Mouse (Mus musculus) limb, embryonic 12.5 days (tissue): ENCODE data around the gene Ifnar2. TPM values are rescaled to one million over a fixed set of nuclear protein-coding genes. Genes with fewer than 3 reads are reported as not detected.
A peak's percentile ranks its signal among the peaks of the same experiment; 100 is the strongest.

Source experiments
- ATAC-seq: fragments of 200-750 bp; cut with Nextera tagmentation; 2 replicates; pipeline ENCODE4 v1.8.0; 2017; ENCODE audit warnings: low read depth, moderate TSS enrichment; ENCODE audit not compliant: insufficient number of reproducible peaks, insufficient read depth, low FRiP score, low TSS enrichment
- H3K27ac ChIP-seq: fragments of 300-500 bp; sonication (generic); 2 replicates; pipeline ENCODE4 v1.5.1; 2016; ENCODE audit warnings: mild to moderate bottlenecking, moderate library complexity
- H3K27me3 ChIP-seq: fragments of 300-500 bp; sonication (generic); 2 replicates; pipeline ENCODE4 v1.6.1; 2016; ENCODE audit warnings: mild to moderate bottlenecking, moderate library complexity
- H3K36me3 ChIP-seq: fragments of 300-500 bp; sonication (generic); 2 replicates; pipeline ENCODE4 v1.6.1; 2016; ENCODE audit warnings: mild to moderate bottlenecking, moderate library complexity
- H3K4me1 ChIP-seq: fragments of 300-500 bp; sonication (generic); replicated peaks from 2 replicates; pipeline ENCODE4 v1.6.1; 2016
- H3K4me2 ChIP-seq: fragments of 300-500 bp; sonication (generic); 2 replicates; pipeline ENCODE4 v1.6.1; 2016; ENCODE audit warnings: mild to moderate bottlenecking, moderate library complexity
- H3K4me3 ChIP-seq: fragments of 300-500 bp; sonication (generic); replicated peaks from 2 replicates; pipeline ENCODE4 v1.5.1; 2016; ENCODE audit warnings: mild to moderate bottlenecking
- H3K9ac ChIP-seq: fragments of 300-500 bp; sonication (generic); replicated peaks from 2 replicates; pipeline ENCODE4 v1.6.1; 2016; ENCODE audit warnings: mild to moderate bottlenecking, moderate library complexity
- H3K9me3 ChIP-seq: fragments of 300-500 bp; sonication (generic); 2 replicates; pipeline ENCODE4 v1.6.1; 2016; ENCODE audit warnings: mild to moderate bottlenecking, moderate library complexity
- WGBS: fragments of 180-500 bp; shearing (Covaris S2); methylation state at CpG from one replicate; pipeline ENCODE4 v1.1.7; 2016; 5-methylcytosine and 5-hydroxymethylcytosine counted together
- polyA plus RNA-seq: library from polyadenylated mRNA; unstranded; fragments of >200 nt; fragmentation: Nextera tagmentation; extraction: Ambion mirVana; gene quantifications from 2 replicates; pipeline ENCODE4 v1.2.1, GENCODE M21; 2016

Gene Ifnar2
- polyA plus RNA-seq, result 41.0 and 43.6 TPM in 2 replicates

DNA sequence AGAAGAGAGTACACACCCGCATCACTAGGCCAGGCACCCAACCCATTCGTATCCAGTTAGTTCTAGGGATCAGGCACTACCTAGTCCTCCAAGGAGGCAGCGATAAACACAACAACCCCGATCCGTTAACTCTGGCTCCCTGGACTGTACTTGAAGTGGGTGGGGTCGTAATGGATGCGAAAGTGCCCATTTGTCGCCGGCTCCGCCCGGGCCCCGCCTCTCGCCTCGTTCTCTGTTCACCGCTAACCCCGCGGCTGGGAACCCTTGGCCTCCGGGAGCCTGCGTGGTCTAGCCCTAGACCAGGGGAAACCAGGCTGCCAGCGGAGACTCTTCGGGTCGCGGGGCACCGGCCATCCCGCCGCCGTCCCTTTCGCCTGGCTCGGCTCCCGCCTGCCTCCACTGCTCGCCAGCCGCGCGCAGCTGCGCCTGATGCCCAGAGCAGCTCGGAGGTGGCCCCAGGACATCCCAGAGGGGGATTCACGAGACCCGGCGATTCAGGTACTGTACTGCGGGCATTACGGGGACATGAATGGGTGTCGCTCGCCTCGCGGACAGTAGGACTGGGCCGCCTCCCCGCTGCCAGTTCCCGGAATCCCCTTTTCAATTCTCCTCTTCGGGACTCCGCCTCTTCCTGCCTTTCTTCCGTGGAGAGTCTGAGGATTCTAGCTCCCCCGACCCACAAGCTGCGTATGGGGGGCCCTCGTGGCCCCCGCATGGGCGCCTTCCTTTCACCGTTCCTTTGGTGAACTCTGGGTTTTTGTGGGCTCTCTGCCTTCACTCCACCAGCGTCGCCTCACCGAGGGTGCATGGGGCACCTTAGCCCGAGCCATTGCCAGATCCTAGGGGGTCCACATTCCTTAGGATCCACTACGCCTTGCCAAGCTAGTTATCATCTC is at the start of gene Ifnar2:
Gene Ifnar2 (plus strand): TSS at position 207 of the 896 bp plus-strand sequence.
- ATAC-seq, result peak; percentile 84
- Histone ChIP-seq H3K9me3 (no peaks in the 10 kb centered on the region), H3K4me1 (peaks cover 10% of the 10 kb centered on the region), H3K4me2 (peak within 1 kb of the TSS; percentile 76), H3K36me3 (peaks cover 11% of the 10 kb centered on the region; the same call in 1 of the 2 replicates), H3K27ac (peak within 1 kb of the TSS; percentile 94), H3K4me3 (peak within 1 kb of the TSS; percentile 86), H3K27me3 (no peaks in the 10 kb centered on the region), H3K9ac (peak within 1 kb of the TSS; percentile 92)
- under 1% methylated on average over 62 of the region's 62 CpGs for WGBS

GRCm38 (mm10) chr16:91327605-91328004 is 45.0 kb upstream of the Ifnar2 start:
- H3K9me3 ChIP-seq, result no peaks in the 10 kb centered on the region
- no peak overlapping the region for H3K4me2 ChIP-seq
- ATAC-seq, result no peak
- no peak overlapping the region for H3K27ac ChIP-seq
- H3K4me3 ChIP-seq, result no peak overlapping the region
- peaks cover 23% of the 10 kb centered on the region for H3K27me3 ChIP-seq
- H3K9ac ChIP-seq, result no peak overlapping the region
- WGBS, result 71% methylated on average over 7 of the region's 7 CpGs
- no peaks in the 10 kb centered on the region for H3K36me3 ChIP-seq
- no peaks in the 10 kb centered on the region for H3K4me1 ChIP-seq

GRCm38 (mm10) chr16:91328922-91329321 is 43.7 kb upstream of the Ifnar2 start:
- whole genome bisulfite sequencing, result 76% methylated on average over 19 of the region's 19 CpGs
- H3K9ac ChIP-seq, result no peak overlapping the region
- H3K4me3 ChIP-seq, result no peak overlapping the region
- no peak for ATAC-seq
- no peak overlapping the region for H3K27ac ChIP-seq
- no peak overlapping the region for H3K4me2 ChIP-seq
- no peaks in the 10 kb centered on the region for H3K4me1 ChIP-seq
- no peaks in the 10 kb centered on the region for H3K9me3 ChIP-seq
- peaks cover 20% of the 10 kb centered on the region for H3K27me3 ChIP-seq
- H3K36me3 ChIP-seq, result no peaks in the 10 kb centered on the region

DNA sequence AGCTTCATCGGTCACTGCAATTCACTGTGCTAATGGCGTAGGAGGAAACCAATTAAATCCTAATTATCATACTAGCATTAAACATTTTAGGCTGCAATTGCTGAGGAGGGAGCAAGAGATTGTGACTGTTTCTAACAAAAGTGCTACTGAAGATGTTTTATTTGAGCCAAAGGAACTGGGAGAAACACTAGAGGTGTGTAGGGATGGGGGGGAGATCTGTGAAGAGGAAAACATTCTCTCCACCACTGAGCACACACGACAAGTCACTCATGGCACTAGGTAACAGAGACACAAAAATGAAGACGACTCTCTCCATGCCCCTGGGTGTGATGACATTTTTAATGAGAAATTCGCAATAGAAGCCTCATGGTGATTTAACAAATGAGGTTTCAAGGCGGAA is 42.1 kb upstream of the Ifnar2 start:
- no peak overlapping the region for H3K4me2 ChIP-seq
- no peak for ATAC-seq
- H3K27ac ChIP-seq, result no peak overlapping the region
- peaks cover 18% of the 10 kb centered on the region for H3K27me3 ChIP-seq
- H3K9ac ChIP-seq, result no peak overlapping the region
- H3K9me3 ChIP-seq, result no peaks in the 10 kb centered on the region
- 74% methylated on average over 6 of the region's 6 CpGs for WGBS
- no peaks in the 10 kb centered on the region for H3K36me3 ChIP-seq
- peaks cover 4% of the 10 kb centered on the region; the same call in 1 of the 2 replicates for H3K4me1 ChIP-seq
- H3K4me3 ChIP-seq, result no peak overlapping the region

DNA sequence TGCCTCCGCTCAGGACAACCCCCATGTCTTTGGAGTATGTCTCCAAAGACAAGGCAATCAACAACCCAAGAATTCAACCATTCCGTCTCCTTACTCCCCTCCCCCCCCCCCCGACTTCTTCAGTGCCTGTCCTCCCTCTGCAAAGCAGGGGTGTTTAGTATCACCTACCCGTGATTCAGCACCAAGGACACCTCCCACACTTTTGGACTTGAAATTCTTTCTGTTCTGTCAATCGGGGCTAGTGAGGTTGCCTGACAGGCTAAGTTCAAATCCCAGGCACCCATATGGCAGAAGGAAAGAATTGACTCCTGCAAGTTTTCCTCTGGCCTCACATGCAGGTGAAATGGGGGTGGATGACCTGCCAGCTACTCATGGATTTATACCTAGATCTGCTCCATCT is 41.4 kb upstream of the Ifnar2 start:
- H3K9ac ChIP-seq, result no peak overlapping the region
- H3K27me3 ChIP-seq, result peaks cover 21% of the 10 kb centered on the region
- no peak overlapping the region for H3K4me3 ChIP-seq
- H3K4me2 ChIP-seq, result no peak overlapping the region
- no peak for ATAC-seq
- 23% methylated on average over 5 of the region's 5 CpGs for WGBS
- H3K9me3 ChIP-seq, result no peaks in the 10 kb centered on the region
- H3K27ac ChIP-seq, result no peak overlapping the region
- H3K36me3 ChIP-seq, result no peaks in the 10 kb centered on the region
- peaks cover 4% of the 10 kb centered on the region; the same call in 1 of the 2 replicates for H3K4me1 ChIP-seq

GRCm38 (mm10) chr16:91332880-91333279 is 39.7 kb upstream of the Ifnar2 start:
- no peak for ATAC-seq

DNA sequence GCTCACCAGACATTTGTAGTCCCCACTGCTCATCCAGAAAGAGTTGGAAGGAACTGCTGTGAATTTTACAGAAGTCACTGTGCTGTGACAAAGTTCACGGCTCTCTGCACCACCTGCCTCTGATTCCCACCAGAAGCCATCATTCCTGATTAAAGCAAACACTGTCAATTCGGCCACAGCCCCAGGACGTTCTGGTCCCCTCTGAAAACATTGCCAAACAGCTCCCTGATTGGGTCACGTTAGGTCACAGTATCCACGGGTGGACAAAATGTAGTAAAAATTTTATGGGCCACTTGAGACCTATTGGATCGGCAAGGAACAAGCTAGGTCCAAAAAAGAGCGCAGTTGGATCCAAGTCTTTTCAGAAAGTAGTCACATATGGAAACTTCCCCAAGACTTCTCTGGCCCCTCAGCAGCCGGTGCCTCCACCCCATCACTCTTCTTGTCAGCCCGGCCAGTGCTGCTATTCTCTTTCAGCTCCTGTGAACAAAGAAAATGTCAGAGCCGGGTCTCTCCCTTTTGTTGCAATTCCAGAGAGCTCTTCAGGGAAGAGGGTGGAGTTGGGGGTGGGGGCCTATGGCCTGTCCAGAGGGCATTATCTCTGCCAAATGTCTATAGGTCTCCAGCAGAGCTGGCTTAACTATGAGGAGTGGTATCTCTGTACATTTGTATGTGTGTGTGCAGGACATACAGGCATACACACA is 38.2 kb upstream of the Ifnar2 start:
- Histone ChIP-seq H3K4me1 (peaks cover 4% of the 10 kb centered on the region; the same call in 1 of the 2 replicates), H3K9me3 (no peaks in the 10 kb centered on the region), H3K36me3 (no peaks in the 10 kb centered on the region), H3K27me3 (peaks cover 6% of the 10 kb centered on the region; the same call in 1 of the 2 replicates), H3K27ac (no peak overlapping the region), H3K4me3 (no peak overlapping the region), H3K9ac (no peak overlapping the region), H3K4me2 (no peak overlapping the region)
- WGBS, result 22% methylated on average over 10 of the region's 10 CpGs
- ATAC-seq, result no peak

More at GRCm38 (mm10) chr16:91332880-91333279, 39.7 kb upstream of the Ifnar2 start:
- Histone ChIP-seq H3K27me3 (peaks cover 16% of the 10 kb centered on the region; the same call in 1 of the 2 replicates), H3K9ac (no peak overlapping the region), H3K36me3 (no peaks in the 10 kb centered on the region), H3K9me3 (no peaks in the 10 kb centered on the region), H3K4me2 (no peak overlapping the region), H3K4me1 (peaks cover 4% of the 10 kb centered on the region; the same call in 1 of the 2 replicates), H3K4me3 (no peak overlapping the region), H3K27ac (no peak overlapping the region)
- 48% methylated on average over 7 of the region's 7 CpGs for WGBS

- Histone ChIP-seq H3K9me3 (no peaks in the 10 kb centered on the region), H3K36me3 (no peaks in the 10 kb centered on the region)
- WGBS, result 84% methylated on average over 4 of the region's 4 CpGs
Observed at GRCm38 (mm10) chr16:91336753-91337152, 35.8 kb upstream of the Ifnar2 start.

GRCm38 (mm10) chr16:91337480-91337879 is 35.1 kb upstream of the Ifnar2 start:
- ATAC-seq, result no peak
- Histone ChIP-seq H3K36me3 (no peaks in the 10 kb centered on the region), H3K27ac (no peak overlapping the region), H3K9ac (no peak overlapping the region), H3K4me3 (no peak overlapping the region), H3K9me3 (no peaks in the 10 kb centered on the region), H3K4me1 (peaks cover 4% of the 10 kb centered on the region; the same call in 1 of the 2 replicates), H3K27me3 (peaks cover 6% of the 10 kb centered on the region; the same call in 1 of the 2 replicates), H3K4me2 (no peak overlapping the region)
- WGBS, result 51% methylated on average over 5 of the region's 5 CpGs

More at GRCm38 (mm10) chr16:91336753-91337152, 35.8 kb upstream of the Ifnar2 start:
- Histone ChIP-seq H3K9ac (no peak overlapping the region), H3K4me1 (peaks cover 4% of the 10 kb centered on the region; the same call in 1 of the 2 replicates), H3K4me3 (no peak overlapping the region), H3K4me2 (no peak overlapping the region), H3K27ac (no peak overlapping the region), H3K27me3 (peaks cover 6% of the 10 kb centered on the region; the same call in 1 of the 2 replicates)
- ATAC-seq, result no peak

GRCm38 (mm10) chr16:91346491-91346890 is 26.1 kb upstream of the Ifnar2 start:
- ATAC-seq, result no peak
- no peak overlapping the region for H3K9ac ChIP-seq
- no peak overlapping the region for H3K27ac ChIP-seq
- no peaks in the 10 kb centered on the region; the same call in 1 of the 2 replicates for H3K4me1 ChIP-seq
- H3K36me3 ChIP-seq, result no peaks in the 10 kb centered on the region
- H3K4me3 ChIP-seq, result no peak overlapping the region
- H3K9me3 ChIP-seq, result no peaks in the 10 kb centered on the region
- no peak overlapping the region for H3K4me2 ChIP-seq
- WGBS, result 80% methylated on average over 9 of the region's 9 CpGs
- H3K27me3 ChIP-seq, result peaks cover 35% of the 10 kb centered on the region
